Mouse (Mus musculus) lung, adult 2 months (tissue): ENCODE results near the gene Dpf3.

Source experiments
- CTCF ChIP-seq: fragments of 200-500 bp; IDR thresholded peaks from 2 replicates; pipeline ENCODE4 v1.5.1; 2011; ENCODE audit warnings: mild to moderate bottlenecking, low read length, control low read depth; ENCODE audit not compliant: insufficient read depth
- POLR2A ChIP-seq: fragments of 200-500 bp; IDR thresholded peaks from 2 replicates; pipeline ENCODE4 v1.6.1; 2011; ENCODE audit warnings: low read depth, mild to moderate bottlenecking, control low read depth, low read length, borderline replicate concordance; ENCODE audit errors: extremely low read depth

DNA sequence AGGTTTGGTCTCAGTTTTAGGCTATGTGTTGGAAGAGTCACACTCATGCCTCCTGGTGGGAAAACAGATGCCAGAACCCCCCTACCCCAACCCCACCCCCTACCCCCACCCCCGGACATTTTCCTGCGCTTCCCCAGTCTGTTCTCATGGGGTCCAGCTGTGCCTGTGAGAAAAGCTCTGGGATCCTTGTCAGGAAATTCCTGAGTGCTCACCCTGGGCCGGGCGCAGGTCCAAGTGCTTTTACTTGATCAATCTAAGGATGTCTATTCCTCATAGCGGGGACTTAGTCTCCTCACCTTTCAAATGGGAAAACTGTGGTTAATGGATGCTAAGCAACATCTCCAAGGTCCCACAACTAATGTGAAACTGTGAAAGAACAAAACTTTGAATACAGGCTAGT is 25.7 kb upstream of the Dpf3 start:
- TF ChIP-seq CTCF (no peak), POLR2A (no peak)
